Mouse (Mus musculus): ENCODE measurements around the gene Myl4.

Gene Myl4

DNA sequence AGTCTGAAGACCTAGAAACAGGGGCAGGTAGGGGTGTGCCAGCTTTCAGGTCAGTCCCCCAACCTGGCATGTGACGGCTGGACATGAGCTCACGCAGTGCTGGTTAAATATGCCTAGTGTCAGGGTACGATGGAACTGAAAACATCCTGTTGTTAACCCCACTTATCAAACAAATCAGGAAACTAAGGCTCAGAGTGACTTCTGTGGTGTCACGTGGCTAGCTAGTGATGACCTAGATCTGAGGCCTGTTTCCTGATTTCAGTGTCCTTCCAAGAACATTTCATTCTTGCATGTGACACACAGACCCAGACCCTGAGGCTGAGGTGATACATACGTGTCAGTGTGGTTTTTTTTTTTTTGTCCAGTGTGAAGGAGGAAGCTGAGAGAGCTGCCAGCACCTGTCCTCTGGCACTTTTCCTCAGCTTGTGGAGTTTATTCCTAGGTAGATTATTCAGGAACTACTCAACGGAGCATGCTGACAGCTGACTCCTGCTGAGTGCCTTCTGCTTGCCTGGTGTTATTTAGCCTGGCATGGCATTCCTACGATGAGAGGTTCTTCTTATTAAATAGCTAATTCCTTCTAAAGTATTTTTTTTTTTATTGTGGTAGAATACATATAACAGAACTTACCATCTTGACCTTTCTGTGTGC is 79.8 kb downstream of the Myl4 start:
- no peak for DNase-seq (ENCODE audit: low read depth, low spot score)

DNA sequence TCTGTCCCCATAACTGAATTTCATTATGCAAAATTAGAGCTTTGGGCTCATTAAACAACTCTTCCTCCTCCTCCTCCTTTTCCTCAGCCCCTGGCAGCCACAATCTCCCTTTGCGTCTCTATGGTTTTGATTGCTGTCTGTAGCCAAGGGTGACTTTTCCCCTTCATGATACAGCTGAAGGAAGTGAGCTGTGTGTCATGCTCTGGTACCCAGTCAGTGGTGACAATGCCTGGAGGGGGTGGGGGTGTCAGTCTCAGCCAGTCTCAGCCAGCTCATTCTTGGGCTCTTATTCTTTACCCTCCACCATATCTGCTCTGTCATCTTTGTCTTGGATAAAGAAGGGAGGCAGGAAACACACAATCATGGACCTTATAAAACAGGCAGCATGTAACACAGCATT is 80.8 kb downstream of the Myl4 start:
- no peak for DNase-seq (ENCODE audit: low read depth, low spot score)

DNA sequence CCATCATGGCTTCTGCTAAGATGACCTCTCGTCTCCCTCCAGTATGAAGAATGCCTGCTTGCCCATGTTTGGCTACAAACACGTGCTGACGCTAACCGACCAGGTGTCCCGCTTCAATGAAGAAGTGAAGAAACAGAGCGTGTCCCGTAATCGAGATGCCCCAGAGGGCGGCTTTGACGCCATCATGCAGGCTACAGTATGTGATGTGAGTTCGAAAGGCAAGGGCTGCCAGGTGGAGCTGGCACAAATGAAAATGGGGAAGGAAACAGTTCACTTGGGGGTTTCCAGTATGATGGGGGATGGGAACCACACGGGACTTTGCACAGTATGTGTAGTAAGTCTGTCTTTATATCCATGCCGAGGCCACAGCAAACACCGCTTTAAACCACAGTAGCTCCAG is 86.5 kb downstream of the Myl4 start:
- no peak for DNase-seq (ENCODE audit: low read depth, low spot score)

DNA sequence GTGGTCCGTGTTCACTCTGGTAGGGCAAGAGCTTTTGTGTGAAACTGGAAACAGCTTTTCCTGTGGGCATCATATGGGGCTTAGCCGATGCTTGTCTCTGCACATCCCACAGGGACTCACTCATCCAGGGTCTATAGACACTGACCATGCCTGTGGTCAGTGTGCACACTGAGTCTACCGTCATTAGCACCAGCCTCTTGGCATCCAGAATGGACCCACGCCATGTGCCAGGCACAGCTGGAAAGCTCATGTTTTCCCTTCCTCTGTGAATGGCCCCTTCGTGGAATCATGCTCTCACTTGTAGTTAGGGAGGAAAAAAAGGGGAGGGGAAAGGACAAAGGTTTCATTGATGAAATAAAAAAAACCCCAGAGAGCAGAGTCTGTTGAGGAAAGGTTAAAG is 87.5 kb downstream of the Myl4 start:
- no peak for DNase-seq (ENCODE audit: low read depth, low spot score)

DNA sequence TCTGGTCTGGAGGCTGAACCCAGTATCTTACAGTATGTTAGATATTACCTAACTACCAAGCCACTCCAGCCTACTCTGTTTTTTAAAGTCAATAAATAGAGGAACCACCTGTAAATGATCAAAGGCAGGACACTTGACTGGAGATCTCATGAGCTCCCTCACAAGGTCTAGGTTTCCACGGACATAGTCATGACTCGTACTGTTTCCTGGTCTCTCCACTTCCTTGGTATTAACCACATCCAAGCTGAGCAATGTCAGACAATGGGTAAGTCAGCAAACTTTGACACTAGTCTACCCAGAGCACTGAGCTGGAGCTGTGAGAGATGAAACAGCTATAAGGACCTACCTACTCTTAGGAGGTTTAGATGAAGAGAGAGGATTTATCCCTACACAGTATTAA is 88.4 kb downstream of the Myl4 start:
- DNase-seq (ENCODE audit: low read depth, low spot score) = no peak

DNA sequence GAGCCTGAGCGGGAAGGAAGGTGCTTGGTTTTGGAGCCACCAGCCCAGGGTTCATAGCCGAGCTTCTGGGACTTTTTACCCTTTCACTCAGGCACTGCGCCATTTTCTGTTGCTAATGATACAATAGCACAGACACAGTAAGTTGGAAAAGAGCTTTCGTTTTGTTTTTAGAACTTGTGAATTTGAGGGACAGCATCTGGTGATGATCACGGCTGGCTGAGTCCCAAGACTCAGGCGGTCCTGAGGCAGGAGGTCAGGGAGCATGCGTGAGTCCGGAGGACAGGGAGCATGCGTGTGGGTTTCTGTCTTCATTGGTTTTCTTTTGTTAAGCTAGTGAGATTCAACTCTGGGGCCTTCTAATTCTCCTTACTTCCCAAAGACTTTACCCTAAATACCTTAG is 89.2 kb downstream of the Myl4 start:
- no peak for DNase-seq (ENCODE audit: low read depth, low spot score)

DNA sequence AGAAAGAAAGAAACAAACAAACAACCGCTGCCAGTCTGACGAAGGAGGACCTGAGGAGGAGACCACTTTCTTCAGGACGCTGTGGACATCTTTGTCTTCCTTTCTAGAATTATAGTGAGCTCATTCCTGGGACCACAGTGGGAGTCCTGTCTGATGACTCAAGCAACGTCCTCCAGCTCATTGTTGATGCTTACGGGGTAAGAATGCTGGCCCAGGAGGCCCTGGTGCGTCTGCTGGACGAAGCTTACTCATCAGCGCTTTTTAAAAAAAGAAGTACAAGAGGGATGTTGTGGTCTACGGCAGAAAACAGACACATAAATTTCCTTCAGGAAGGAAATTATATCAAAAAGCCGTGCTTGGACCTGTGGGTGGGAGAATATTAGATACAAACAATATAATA is 90.4 kb downstream of the Myl4 start:
- no peak for DNase-seq (ENCODE audit: low read depth, low spot score)

DNA sequence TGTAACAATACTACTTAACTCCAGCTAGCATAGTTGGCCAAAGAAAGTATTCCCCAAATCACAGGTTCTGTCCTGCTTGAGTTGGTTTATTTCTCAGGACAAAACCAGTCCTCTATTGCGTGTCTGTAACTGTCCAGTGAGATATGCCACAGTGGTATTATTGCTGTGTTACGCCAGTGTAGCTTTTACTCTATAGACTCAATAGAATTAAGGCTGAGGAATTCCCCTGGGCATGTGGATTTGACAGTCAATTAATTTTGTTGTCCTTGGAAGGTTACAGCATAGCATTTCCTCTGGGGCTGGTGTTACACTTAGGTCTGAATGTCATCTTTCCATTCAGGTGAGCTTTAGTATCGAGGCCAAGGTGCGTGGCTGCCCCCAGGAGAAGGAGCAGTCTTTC is 92.8 kb downstream of the Myl4 start:
- no peak for DNase-seq (ENCODE audit: low read depth, low spot score)
